Mouse (Mus musculus) inflammation-experienced regulatory T-cells, adult 6 months (primary cell): ENCODE data around the gene Rab8b. TPM values are rescaled to one million over a fixed set of nuclear protein-coding genes. Genes with fewer than 3 reads are reported as not detected.

Experiments
- ATAC-seq: one replicate; pipeline ENCODE4 v1.8.0; 2017
- polyA plus RNA-seq, 3 experiments: library from polyadenylated mRNA; unstranded; fragments of 100-300 nt; shearing (Covaris generic); gene quantifications; one replicate each; pipeline ENCODE4 v1.2.1; 2017

Gene Rab8b
- 100 to 1,000 TPM; 140 to 229 (median 170) TPM for polyA plus RNA-seq

DNA sequence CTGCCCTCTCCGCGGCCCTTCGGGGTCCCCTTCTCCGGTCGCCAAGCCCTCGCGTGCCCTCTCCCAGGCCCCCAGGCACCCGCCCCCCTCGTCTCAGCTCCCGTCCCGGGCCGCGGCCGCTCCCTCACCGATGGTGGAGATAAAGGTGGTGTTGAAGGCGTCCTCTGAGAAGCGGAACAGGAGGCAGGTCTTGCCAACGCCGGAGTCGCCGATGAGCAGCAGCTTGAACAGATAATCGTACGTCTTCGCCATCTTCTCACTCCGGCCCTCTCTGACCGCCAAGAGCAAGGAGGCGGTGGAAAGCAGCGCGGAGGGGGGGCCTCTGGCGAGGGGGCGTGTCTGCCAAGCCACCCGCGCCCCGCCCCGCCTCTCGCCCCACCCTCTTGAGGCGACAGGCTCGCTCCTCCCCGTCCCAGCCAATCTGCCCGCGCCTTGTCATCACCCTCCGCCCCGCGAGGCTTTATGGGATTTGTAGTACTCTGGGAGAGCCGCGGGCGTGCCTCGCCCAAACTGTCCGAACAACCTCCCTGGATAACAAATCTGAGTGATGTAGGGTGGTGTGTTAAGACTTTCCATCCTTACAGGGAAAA, at the start of gene Rab8b:
Gene Rab8b, minus strand, starts transcription at position 306 of the 590 bp plus-strand sequence.
- ATAC-seq, result peak; percentile 83

DNA sequence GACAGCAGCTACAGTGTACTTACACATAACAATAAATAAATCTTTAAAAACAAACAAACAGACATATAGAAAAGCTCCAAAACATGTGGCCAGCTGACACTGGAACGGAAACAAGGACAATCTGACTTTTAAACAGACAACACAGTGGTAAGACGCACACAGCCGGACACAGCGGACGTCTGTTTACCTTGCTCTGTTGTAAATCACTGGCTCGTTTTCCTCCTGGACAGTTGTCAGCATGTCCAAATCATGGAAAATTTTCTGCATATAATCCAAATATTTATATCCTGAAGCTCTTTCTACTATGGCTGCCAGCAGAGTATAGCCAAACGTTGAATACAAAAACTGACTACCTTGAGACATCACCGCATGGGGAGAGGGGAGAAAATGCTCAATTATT, 48.0 kb upstream of the Rab8b start:
- no peak for ATAC-seq

DNA sequence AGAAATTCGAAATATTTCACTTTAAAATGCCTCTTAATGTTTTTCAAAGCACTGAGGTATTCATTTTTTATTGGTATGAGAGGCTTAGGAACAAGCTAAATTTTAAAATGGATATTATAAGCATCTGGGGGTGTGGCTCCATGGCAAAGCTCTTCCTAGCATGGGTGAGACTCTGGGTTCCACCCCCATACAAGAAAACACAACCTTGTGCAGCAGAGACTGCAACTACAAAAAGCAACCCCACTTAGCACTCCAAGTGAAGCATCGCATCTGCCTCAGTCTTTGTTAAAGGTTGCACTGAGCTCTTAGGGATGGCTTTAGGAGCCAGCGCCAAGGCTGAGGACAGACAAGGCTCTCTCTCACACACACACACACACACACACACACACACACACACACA, 42.0 kb upstream of the Rab8b start:
- no peak for ATAC-seq

DNA sequence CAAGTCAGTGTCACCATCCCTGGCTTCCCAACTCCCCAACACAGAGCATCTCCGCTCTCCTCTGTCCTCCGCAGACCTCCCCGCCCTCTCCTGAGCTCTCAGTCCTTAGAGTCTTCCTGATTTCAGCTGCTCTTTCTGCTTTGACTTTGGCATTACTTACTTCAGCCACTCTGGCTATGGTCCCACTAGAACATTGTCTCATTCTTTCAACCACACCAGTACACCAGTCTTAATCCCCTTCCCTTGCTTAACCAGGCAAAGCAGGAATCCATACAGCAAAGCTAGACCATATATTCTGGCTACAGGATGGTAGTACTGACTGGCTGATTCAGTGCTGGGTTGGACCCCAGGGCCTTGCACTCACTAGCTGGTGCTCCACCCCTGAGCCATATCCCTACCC, 38.0 kb upstream of the Rab8b start:
- no peak for ATAC-seq

DNA sequence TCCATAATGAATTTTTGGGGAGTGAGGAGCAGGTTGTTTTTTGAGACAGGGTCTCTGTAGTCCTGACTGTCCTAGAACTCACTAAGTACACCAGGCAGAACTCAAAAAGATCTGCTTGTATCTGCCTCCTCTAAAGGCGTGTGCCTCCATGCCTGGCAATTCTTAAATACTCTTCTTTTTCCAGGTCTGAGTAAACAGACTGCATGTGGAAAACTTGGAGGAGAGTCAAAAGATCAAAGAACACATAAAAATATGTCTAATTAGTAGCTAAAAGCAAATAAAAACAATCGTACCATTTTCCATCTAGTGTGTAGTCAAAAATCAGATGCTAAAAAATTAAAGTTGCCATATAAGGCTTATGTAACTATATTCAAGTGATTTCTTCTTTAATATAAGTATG, 33.4 kb upstream of the Rab8b start:
- ATAC-seq, result no peak

DNA sequence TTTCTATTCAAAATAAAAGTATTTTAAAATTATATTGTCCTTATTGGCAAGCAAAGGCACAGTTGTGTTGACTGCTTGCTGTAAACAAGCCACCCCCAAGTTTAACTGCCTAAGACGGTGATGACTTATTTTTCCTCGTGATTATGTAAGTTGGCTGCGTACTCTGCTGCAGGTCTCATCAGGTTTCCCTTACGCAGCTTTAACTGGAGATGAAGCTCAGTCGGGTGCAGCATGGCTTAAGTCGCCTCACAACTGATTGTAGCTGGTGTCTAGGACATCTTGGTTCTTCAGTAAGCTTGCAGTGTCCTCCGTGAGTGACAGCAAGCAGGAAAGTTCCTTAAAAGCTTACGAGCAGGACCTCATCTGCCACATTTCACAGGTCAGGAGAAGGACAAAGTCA, 32.8 kb upstream of the Rab8b start:
- ATAC-seq, result no peak

DNA sequence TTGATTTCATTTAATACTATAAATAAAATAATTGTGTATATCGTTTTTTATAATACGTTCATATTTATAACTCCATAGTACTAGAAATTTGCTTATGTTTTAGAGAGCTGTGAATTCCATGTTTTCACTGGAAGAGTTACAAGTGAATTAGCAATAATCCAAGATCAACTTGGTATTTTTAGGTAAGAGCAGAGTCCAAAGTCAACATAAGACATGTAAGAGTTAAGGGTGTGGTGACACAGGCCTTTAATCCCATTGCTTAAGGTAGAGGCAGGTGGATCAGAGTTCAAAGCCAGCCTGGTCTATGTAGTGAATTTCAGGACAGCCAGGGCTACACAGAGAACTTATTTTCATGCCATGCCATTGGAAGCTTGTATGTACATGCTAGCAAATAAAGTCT, 29.0 kb upstream of the Rab8b start:
- no peak for ATAC-seq

DNA sequence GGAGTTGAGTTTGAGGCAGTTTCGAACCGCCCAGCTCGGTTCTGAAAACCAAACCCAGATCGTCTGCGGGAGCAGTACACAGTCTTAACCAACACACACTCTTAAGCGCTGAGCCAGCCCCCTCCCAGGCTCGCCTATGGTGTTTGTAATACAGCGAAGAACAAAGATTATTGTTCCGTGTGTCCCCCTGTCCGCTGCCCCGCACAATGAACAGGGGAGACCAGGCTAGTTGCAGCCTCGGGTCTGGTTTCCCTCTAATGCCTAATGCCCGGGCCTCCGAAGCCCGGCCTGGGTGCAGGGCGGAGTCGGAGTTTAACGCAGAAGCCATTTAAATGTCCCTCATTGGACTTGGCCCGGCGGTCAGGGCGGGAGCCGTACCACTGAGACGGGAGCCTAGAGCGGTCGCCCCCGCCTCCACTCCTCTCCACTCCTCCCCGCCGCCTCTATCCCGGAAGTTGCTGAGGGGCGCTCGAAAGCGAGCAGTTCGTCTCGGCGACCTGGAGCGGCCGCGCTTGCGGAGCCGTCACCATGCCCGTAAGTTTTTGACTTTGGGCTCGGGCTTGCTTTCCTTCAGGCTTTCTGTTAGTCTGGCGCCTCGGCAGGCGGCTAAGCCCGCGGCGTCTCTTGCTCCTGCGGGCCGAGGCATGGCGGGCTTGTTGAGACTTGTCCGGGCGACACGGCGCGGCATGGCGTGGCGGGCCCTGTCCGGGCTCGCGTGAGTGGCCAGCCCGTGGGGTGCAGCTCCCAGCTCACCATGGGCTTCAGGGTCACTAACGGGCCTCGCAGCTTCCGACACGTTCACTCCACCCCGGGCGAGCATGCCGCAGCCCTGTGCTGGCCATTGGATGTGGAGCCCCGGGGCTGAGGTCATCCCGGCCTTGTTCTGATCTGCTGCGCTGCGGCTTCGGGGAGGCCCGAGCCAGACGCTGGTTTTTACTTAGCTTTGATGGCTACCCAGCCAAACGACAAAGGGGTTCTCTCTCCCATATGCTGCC, 26.5 kb upstream of the Rab8b start, which contains the start of gene Rps27l:
Gene Rps27l, plus strand, starts transcription at position 440 of the 995 bp plus-strand sequence.
- ATAC-seq, result peak; percentile 92

DNA sequence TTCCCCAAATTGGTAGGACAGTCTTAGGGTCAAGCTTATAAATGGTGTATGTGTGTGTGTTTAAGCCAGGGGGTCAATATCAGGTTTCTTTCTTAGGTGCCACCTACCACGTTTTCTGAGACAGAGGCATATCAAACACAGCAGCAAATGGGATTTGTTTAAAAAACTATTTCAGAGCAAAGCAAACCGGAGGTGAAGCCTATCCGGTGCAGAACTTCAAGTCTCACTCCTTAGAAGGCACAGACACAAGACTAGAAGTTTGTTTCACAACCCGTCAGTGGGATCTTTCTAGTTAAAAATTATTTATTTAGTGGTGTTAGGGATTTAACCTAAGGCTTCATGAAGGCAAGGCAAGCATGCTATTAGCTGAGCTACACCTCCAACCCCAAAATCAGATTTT, 25.7 kb upstream of the Rab8b start:
- no peak for ATAC-seq

DNA sequence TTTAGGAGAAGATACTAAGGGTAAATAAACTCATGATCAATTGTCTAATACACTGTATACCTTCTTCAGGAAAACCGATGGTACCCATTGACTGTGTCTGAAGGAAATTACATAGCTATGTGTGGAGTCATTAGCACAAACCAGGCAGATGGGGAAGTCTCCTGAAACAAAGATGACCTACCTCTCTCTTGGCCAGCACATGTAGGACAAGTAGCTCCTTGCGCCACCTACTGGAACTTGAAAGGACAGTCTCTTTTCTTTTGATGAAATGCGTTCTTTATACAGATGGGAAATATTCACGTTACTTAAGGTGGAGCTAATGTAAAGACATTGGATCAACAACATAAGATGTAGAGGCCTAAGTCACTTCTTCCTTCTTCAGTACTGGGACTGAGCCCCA, 19.3 kb upstream of the Rab8b start:
- ATAC-seq, result peak; percentile 77

DNA sequence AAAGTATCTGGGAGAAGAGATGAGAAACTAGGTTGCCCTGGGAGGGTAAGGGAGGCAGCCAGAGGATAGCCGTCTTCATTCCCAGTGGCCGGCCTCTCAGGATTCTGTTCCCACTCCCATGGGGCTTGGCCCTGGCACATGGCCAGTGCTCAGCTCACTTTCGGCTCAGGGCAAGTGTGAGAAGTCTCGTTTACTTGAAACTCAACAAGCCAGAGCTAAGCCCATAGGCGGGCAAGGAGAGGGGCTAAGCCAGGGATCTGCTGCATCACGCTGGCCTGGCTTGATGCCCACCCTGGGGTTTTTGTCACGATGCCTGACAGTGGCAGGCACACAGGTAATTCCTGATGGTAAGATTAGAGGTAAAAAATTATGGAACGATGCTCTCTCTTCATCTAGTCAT, 18.0 kb upstream of the Rab8b start:
- no peak for ATAC-seq

DNA sequence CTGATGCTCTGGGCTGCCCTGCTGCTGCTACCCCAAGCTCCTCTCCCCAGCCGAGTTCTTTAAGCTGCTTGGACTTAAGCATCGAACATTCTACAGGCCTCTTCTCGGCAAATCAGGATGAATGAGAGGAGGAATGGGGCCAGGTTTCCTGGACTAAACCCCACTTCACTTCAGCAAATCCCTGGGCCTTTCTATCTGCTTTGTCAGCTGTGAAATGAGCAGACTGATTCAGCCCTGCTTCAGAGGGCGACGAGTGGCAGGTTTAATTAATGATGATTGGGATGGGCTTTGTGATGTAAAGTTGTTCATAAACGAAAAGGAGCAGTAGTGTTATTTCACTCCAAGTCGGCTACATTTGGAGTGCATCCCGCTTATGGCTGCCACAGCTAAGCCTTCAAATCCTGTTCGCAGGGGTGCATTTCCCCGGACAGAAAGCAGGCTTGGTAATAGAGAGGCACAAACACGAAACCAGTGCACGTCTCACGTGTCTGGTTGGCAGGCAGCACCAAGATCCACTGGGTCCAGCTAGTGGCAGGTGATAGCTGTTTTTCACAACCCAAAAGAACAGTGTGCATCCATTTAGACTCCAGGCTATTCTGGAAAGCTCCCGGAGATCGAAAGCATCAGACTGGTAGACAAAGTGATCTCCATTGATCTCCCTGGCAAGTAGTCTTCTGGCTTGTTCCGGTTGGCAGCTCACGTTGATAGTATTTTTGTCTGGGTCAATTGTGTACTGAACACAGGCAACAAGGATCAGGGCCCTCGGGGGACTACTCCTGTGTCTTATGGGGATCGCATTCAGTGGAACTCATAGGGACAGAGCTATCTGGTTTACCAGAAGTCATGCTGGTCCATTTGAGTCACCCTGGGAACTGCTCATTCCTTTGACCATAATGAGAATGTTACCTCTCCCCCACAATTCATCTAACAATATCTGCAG, 14.7 kb upstream of the Rab8b start:
- ATAC-seq, result no peak

DNA sequence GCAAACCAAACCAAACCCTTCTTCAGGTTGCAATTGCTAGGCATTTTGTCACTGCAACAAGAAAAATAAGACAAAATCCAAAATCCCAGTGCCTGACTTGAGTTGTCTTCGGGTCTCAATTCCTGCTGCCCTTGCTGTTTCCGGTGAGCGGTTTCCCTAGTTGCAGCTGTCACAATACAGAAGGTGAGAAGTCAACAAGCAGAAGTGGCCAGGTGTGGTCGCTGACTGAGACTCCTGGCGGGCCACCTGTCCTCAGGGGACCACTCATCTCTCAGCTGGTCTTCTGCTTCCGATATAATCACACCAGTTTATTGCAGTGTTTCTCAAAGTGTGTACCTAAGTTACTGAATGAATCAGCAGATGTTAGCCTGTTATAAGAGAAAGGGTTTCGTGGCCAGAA, 10.9 kb upstream of the Rab8b start:
- no peak for ATAC-seq

DNA sequence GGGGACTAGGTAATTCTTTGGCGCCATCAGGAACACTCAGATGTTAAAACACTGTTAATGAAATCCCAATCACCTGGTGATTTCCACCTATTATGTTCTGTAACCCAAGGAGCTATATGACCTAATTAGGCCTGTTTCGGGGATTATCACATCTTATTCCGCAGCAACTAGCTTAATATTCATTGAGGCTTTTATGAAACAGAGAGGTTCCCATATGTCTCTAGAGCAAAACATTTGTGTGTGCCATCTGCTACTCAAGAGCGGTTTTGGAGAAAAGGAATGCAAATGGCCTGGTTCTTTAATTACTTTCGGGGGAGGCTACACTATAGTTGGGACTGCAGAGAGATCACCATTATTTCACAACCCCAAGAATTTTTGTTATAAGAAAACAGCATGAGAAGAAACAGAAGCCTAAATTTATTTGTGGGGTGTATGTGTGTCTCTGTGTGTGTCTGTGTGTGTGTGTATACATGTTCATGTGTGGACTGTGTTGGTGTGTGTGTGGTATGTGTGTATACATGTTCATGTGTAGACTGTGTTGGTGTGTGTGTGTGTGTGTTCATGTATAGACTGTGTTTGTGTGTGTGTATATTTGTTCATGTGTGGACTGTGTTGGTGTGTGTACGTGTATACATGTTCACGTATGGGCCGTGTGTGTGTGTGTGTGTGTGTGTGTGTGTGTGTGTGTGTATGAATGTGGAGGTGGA, 8.4 kb upstream of the Rab8b start:
- ATAC-seq, result no peak

DNA sequence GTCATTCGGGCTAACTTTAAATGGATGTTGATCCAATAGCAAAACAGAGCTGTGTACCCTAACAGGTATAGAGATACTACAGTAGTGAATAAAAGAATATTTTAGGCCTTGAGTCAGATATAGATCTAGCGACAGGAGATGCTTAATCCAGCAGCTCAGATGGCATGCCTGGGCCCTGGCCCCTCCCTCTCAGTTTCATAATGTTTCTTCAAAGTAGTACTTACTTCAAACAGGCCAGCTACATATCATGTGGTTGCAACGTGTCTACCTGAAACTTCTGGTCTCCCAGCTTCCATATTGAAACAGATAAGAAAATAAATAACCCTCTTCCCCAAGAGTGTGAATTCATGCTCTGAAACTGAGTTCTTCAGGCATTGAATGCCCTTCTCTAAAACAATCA, 6.4 kb upstream of the Rab8b start:
- no peak for ATAC-seq

DNA sequence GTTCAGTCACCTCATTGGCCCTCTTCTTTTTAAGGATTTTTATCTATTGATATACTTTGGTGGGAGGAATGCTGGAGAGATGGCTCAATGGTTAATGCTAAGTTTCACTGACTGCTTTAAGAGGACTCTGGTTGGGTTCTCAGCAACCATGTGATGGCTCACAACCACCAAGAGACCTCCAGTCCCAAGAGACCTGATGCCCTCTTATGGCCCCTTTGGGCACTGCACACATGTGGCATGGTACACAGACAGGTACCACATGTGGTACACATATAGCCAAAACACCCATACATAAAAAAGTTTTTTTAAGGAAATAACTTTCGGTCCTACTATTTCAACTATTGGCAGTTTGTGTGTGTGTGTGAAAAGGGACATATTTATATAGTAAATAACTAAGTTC, 2.6 kb upstream of the Rab8b start:
- ATAC-seq, result no peak

DNA sequence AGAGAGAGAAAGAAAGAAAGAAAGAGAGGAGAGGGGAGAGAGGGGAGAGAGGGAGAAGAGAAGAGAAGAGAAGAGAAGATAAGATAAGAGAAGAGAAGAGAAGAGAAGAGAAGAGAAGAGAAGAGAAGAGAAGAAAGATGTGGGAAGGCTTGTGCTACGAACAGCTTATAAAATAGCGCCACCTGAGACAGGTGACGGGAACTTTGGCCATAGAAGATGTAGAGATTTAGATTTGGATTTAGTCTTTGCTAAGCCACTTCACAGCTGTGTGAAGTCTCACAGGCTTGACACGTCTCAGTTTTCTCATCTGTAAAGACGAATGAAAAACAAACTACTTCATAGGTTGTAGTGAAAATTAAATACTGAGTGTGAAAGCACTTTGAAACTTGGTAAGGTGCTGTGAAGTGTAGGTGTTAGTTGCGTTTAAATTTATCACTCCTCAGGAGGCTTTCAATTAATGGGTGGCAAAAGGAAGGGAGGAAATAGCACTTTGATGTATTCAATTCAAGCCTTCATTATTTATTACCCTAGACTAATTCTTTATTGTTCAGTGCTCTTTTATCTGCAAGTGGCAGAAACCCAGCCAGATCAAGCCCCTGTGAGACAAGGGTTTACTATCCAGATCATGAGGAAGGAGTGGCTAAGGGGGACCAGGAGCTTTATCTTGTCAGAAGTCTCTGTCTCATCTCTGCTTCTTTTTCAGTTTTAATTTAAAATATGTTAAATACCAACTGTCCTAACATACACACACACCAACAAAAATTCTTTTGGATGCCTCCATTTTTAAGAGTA, 1.2 kb upstream of the Rab8b start:
- no peak for ATAC-seq

DNA sequence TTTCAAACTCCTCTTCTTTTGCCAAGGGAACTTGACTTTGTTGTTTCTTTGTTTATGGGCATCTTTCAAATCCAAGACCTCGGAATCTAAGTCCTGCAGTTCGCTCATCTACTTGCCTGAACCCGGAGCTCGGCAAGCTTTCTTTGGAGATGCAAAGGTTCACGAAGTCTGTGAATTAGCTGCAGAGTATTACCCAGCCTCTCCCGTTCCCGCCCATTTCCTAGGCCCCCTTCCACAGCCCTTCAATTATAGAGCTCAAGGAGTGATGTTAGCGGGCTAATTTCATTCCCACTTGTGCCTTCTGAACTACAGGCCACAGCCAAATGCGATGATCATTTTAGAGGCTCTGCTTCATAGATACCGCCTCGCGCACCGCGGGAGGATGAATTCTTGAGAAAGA, 494 bp upstream of the Rab8b start:
- ATAC-seq, result no peak

DNA sequence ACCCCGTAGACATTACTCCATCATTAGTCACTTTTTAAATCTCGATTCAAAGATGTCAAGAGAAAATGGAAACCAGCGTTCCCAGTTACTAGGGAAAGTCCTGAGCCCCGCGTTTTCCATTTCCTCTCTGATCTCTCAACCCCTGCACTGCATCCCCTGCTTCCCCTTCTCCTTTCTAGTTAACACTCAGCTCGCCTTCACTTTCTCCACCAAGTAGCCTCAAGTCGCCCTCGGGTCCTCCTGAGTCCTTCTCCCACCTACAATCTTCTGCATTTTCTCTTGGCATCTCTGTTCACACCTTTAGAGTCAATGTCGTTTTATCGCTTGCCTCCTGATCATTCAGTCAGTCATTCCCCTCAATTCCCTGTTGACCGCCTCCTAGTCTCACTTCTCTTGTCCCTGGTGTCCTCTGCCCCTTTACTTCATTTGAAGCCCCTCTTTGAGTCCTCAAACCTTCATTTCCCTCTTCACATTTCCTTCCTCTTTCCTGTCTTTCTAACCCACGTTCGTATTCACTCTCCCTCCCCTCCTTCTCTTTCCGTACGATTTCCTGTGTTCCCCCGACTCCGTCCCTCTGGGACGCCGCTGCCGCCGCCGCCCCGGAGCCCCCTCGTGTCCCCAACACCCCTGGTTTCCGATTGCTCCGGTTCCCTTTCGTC, 686 bp downstream of the Rab8b start:
- no peak for ATAC-seq

DNA sequence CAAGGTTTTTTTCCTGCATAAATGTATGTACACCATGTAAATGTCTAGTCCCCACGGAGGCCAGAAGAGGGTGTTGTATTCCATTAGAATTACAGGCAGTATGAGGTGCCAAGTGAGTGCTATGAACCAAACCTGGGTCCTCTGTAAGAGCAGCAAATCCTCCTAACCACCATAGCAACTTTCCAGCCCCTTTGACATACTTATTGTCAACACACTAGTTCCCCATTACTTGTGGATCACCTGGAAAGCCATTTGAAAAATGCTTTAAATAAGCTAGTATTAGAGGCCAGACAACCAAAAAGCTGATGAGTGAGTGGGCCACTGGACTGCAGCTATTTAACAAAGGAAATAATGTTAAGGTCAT, 1.6 kb downstream of the Rab8b start:
- ATAC-seq, result no peak
